Mouse (Mus musculus): ENCODE data around the gene Vmp1.

Gene Vmp1

GRCm38 (mm10) chr11:86570261-86570746 is 113.3 kb downstream of the Vmp1 start:
- DNase-seq (ENCODE audit: low spot score), result no peak

- peak; percentile 47 for DNase-seq (ENCODE audit: low spot score)
These were observed 115.2 kb downstream of the Vmp1 start for GRCm38 (mm10) chr11:86568425-86568824.

DNA sequence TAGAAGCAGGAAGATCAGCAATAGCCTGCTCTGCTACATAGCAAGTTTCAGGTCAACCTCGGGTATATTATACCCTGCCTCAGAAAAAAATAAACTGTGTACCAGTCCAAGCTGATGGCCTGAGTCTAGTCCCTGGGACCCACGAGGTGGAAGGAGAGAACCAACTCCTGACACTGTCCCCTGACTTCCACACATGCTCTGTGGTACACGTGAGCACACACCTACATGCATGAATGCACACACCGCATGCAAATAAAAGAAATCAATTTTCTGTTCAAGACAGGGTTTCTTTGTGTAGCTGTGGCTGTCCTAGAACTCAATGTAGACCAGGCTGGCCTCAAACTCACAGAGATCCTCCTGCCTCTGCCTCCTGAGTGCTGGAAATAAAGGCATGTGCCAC is 125.4 kb downstream of the Vmp1 start:
- no peak for DNase-seq (ENCODE audit: low spot score)

GRCm38 (mm10) chr11:86553525-86553924 is 130.1 kb downstream of the Vmp1 start:
- DNase-seq (ENCODE audit: low spot score), result no peak

- DNase-seq (ENCODE audit: low spot score), result peak; percentile 39
These were observed 136.2 kb downstream of the Vmp1 start for GRCm38 (mm10) chr11:86547412-86547811.

GRCm38 (mm10) chr11:86545556-86545955 is 138.1 kb downstream of the Vmp1 start:
- no peak for DNase-seq (ENCODE audit: low spot score)

DNA sequence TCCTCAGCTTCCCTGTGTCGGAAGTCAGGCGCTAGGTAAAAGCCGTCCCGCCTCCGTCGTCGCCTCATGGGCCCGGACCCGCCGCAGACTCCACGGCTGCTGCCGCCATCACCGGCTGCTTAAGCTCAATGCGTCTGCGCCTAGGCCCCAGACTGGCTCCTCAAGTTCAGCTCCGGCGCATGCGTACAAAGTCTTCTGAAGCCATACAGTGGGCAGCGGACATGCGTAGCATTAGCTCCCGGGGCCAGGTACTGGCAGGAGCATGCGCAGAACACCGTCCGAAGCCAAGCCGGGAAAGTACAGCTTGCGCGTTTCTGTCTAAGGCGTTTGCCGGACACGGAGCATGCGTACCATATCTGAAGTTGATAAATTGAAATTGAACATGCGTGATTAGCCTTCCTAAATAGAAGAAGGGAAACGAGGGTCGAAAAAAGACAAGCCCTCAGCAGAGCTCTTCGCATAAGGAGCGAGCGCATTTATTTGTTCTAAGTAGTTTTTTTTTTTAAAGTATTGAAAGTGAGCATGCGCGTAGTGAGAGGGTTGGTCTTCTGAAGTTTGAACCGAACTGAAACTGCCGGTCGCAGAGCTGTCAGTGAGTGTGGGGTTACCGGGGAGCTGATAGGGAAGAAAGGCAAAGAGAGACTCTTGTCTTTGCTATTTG is 138.9 kb downstream of the Vmp1 start, which contains the start of the genes Rps6kb1 and Tubd1:
Gene Rps6kb1 (minus strand): TSS at position 167 of the 661 bp plus-strand sequence.
Gene Tubd1 (plus strand): TSS at position 353 of the 661 bp plus-strand sequence.
- DNase-seq (ENCODE audit: low spot score), result peak; percentile 99

- no peak for DNase-seq (ENCODE audit: low spot score)
These were observed 139.5 kb downstream of the Vmp1 start for GRCm38 (mm10) chr11:86543960-86544638.

DNA sequence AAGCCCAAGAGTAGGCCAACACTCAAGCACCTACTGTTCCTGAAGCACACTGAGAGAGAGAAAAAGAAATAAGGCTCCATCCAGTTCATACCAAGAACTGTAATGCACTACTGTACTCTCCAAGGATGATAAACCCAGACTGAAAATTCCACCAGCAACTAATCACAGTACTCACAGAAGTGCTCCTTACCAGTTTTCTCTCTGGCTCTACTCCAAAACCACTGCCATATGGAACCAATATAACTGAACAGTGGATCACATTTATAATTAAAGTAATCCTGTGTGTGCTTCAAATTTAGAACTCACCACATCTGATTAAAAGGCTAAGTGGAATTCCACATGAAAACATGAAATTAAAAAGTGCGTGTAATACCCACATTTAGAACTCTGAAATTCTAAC is 140.8 kb downstream of the Vmp1 start:
- DNase-seq (ENCODE audit: low spot score), result no peak

DNA sequence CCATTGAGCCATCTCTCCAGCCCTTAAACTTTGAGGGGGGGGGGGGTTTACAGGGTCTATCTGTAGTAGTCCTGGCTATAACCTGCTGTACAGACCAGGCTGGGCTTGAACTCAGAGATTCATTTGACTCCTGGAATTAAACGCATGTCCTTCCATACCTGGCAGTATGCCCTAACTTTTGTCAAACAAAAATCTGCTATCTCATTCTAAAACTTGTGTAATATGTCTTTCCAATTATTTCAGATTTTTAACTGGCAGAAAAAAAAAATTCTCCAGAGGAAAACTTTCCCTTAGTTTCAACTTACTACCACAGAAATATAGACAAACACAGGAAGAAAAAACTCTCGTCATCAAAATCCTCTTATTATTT is 143.2 kb downstream of the Vmp1 start:
- DNase-seq (ENCODE audit: low spot score), result no peak

DNA sequence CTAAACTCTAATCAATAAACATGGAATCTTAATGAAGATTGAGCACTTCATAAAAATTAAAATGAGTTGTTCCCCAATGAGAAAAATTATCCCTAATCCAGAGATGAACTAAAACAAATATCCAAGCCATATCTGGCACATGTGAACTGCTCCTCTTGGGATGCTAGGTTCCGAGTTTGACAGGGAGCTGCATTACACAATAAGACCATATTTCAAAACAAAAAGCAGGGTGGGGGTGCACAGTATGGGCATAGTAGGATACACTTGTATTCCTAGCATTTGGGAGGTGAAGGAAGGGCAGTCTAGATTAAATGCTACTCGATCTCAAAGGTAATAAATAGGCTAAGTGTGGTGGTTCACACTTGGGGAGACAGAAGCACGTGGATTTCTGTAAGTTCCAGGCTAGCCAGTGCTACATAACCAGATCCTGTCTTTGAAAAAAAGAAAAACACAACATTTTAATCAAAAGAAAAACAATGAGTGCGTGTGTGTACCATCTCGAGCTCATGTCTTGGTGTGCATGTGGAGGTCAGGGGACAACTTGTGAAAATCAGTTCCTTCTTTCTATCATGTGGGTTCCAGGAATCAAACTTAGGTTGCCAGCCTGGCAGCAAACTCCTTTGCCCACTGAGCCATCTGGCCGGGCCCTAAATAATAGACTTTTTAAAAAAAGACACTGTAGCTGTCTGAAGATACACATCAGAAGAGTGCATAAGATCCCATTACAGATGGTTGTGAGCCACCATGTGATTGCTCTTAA is 143.7 kb downstream of the Vmp1 start:
- no peak for DNase-seq (ENCODE audit: low spot score)

DNA sequence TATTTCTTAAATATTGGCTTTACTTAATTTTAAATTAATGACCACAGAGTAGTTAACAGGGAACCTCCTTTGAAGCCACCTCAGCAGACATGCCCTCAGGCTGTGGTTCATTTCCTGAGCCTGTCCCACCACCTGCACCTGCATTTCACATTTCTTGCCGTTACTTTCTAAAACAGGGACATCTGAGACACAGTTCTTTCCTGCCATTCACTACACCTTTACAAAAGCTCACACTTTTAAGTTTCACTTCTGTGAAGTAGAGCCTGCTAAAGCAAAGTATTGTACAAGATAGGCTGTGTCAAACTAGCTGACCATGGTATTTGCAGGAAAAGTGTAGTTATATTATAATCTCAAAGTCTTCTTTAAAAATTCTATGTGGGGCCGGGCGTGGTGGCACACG is 144.8 kb downstream of the Vmp1 start:
- DNase-seq (ENCODE audit: low spot score), result peak; percentile 1

DNA sequence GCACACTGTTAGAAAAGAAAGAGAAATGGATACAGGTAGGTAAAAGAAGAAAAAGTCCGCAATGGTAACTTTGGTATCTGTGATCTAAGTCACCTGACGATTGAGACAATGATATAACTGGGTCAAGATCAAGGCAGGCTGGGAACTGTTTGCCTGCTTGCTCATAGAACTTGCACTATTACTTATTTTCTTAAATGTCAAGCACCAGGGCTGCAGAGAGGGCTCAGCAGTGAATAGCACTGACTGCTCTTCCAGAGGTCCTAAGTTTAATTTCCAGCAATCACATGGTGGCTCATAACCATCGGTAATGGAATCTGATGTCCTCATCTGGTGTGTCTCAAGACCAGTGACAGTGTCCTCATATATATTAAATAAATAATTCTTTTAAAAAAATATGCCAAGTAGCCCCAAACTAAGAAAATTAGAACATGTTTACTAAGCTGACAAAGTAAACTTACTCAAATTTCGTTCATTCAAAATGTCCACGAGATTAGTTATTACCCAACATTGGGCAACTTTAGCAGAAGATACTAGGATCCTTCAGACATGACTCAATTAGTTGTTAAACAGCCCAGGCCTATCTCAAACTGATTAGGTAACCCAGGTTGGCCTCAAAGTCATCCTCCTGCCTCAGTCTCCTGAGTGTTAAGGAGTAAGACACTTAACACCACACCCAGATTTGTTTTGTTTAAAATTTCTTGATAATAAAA is 149.3 kb downstream of the Vmp1 start:
- no peak for DNase-seq (ENCODE audit: low spot score)
